Mouse (Mus musculus): ENCODE data around the gene Tet3. TPM values are rescaled to one million over a fixed set of nuclear protein-coding genes. Genes with fewer than 3 reads are reported as not detected.

Tet3 gene
- polyA plus RNA-seq, 1 experiment: 7.4 TPM

GRCm38 (mm10) chr6:83496009-83496752, 37.3 kb upstream of the Tet3 start:
- H3K36me3 ChIP-seq (ENCODE audit: control insufficient read depth, insufficient read depth, low read length, poor library complexity, severe bottlenecking): peaks cover 7% of the 10 kb centered on the region; the same call in 1 of the 2 replicates
- no peak overlapping the region for H3K4me3 ChIP-seq (ENCODE audit: low read depth, low read length)
- TF ChIP-seq CTCF (IDR thresholded peaks at IDR 0.05; ENCODE audit: low read depth, low read length) (no peak), EP300 (IDR thresholded peaks at IDR 0.05; ENCODE audit: insufficient read depth, low read depth, low read length) (no peak), POLR2A (IDR thresholded peaks at IDR 0.05; ENCODE audit: insufficient read depth, low read length) (no peak)
- no peaks in the 10 kb centered on the region for H3K27me3 ChIP-seq (ENCODE audit: control insufficient read depth, insufficient read depth, low read length, poor library complexity, severe bottlenecking)
- H3K9me3 ChIP-seq (replicated peaks; ENCODE audit: control insufficient read depth, insufficient read depth, low read length, poor library complexity, severe bottlenecking): no peaks in the 10 kb centered on the region
- no peaks in the 10 kb centered on the region for H3K4me1 ChIP-seq (ENCODE audit: control insufficient read depth, insufficient read depth, low read length)
- no peak overlapping the region for H3K9ac ChIP-seq (ENCODE audit: low read depth, poor library complexity, severe bottlenecking)
- H3K27ac ChIP-seq (ENCODE audit: insufficient read depth, low read length): no peak overlapping the region

GRCm38 (mm10) chr6:83490622-83491021, 31.7 kb upstream of the Tet3 start:
- no peaks in the 10 kb centered on the region for H3K4me1 ChIP-seq (ENCODE audit: control insufficient read depth, insufficient read depth, low read length)
- H3K9ac ChIP-seq (ENCODE audit: low read depth, poor library complexity, severe bottlenecking): no peak overlapping the region
- H3K9me3 ChIP-seq (replicated peaks; ENCODE audit: control insufficient read depth, insufficient read depth, low read length, poor library complexity, severe bottlenecking): no peaks in the 10 kb centered on the region
- TF ChIP-seq POLR2A (IDR thresholded peaks at IDR 0.05; ENCODE audit: insufficient read depth, low read length): no peak
- H3K27ac ChIP-seq (ENCODE audit: insufficient read depth, low read length): no peak overlapping the region
- H3K4me3 ChIP-seq (ENCODE audit: low read depth, low read length): no peak overlapping the region
- H3K27me3 ChIP-seq (ENCODE audit: control insufficient read depth, insufficient read depth, low read length, poor library complexity, severe bottlenecking): no peaks in the 10 kb centered on the region
- peaks cover 11% of the 10 kb centered on the region for H3K36me3 ChIP-seq (ENCODE audit: control insufficient read depth, insufficient read depth, low read length, poor library complexity, severe bottlenecking)

GRCm38 (mm10) chr6:83488200-83488599, 29.3 kb upstream of the Tet3 start:
- no peak for TF ChIP-seq EP300 (IDR thresholded peaks at IDR 0.05; ENCODE audit: insufficient read depth, low read depth, low read length)
- no peak for TF ChIP-seq POLR2A (IDR thresholded peaks at IDR 0.05; ENCODE audit: insufficient read depth, low read length)
- TF ChIP-seq CTCF (IDR thresholded peaks at IDR 0.05; ENCODE audit: low read depth, low read length): no peak
- Histone ChIP-seq H3K4me1 (ENCODE audit: control insufficient read depth, insufficient read depth, low read length) (no peaks in the 10 kb centered on the region), H3K27me3 (ENCODE audit: control insufficient read depth, insufficient read depth, low read length, poor library complexity, severe bottlenecking) (no peaks in the 10 kb centered on the region), H3K27ac (ENCODE audit: insufficient read depth, low read length) (no peak overlapping the region), H3K36me3 (ENCODE audit: control insufficient read depth, insufficient read depth, low read length, poor library complexity, severe bottlenecking) (peaks cover 4% of the 10 kb centered on the region), H3K4me3 (ENCODE audit: low read depth, low read length) (no peak overlapping the region), H3K9ac (ENCODE audit: low read depth, poor library complexity, severe bottlenecking) (no peak overlapping the region), H3K9me3 (replicated peaks; ENCODE audit: control insufficient read depth, insufficient read depth, low read length, poor library complexity, severe bottlenecking) (no peaks in the 10 kb centered on the region)

GRCm38 (mm10) chr6:83487298-83487697, 28.4 kb upstream of the Tet3 start:
- no peaks in the 10 kb centered on the region for H3K27me3 ChIP-seq (ENCODE audit: control insufficient read depth, insufficient read depth, low read length, poor library complexity, severe bottlenecking)

GRCm38 (mm10) chr6:83485854-83486253, 27.0 kb upstream of the Tet3 start:
- TF ChIP-seq POLR2A (IDR thresholded peaks at IDR 0.05; ENCODE audit: insufficient read depth, low read length) (no peak), CTCF (IDR thresholded peaks at IDR 0.05; ENCODE audit: low read depth, low read length) (no peak), EP300 (IDR thresholded peaks at IDR 0.05; ENCODE audit: insufficient read depth, low read depth, low read length) (no peak)

More at GRCm38 (mm10) chr6:83487298-83487697, 28.4 kb upstream of the Tet3 start:
- Histone ChIP-seq H3K27ac (ENCODE audit: insufficient read depth, low read length) (no peak overlapping the region), H3K4me1 (ENCODE audit: control insufficient read depth, insufficient read depth, low read length) (no peaks in the 10 kb centered on the region), H3K36me3 (ENCODE audit: control insufficient read depth, insufficient read depth, low read length, poor library complexity, severe bottlenecking) (peaks cover 4% of the 10 kb centered on the region), H3K4me3 (ENCODE audit: low read depth, low read length) (no peak overlapping the region), H3K9me3 (replicated peaks; ENCODE audit: control insufficient read depth, insufficient read depth, low read length, poor library complexity, severe bottlenecking) (no peaks in the 10 kb centered on the region), H3K9ac (ENCODE audit: low read depth, poor library complexity, severe bottlenecking) (no peak overlapping the region)
- TF ChIP-seq CTCF (IDR thresholded peaks at IDR 0.05; ENCODE audit: low read depth, low read length): no peak
- no peak for TF ChIP-seq POLR2A (IDR thresholded peaks at IDR 0.05; ENCODE audit: insufficient read depth, low read length)
- TF ChIP-seq EP300 (IDR thresholded peaks at IDR 0.05; ENCODE audit: insufficient read depth, low read depth, low read length): no peak

GRCm38 (mm10) chr6:83483776-83484175, 24.9 kb upstream of the Tet3 start:
- H3K27ac ChIP-seq (ENCODE audit: insufficient read depth, low read length): no peak overlapping the region
- TF ChIP-seq CTCF (IDR thresholded peaks at IDR 0.05; ENCODE audit: low read depth, low read length): no peak
- no peak for TF ChIP-seq EP300 (IDR thresholded peaks at IDR 0.05; ENCODE audit: insufficient read depth, low read depth, low read length)
- H3K4me3 ChIP-seq (ENCODE audit: low read depth, low read length): no peak overlapping the region
- H3K27me3 ChIP-seq (ENCODE audit: control insufficient read depth, insufficient read depth, low read length, poor library complexity, severe bottlenecking): no peaks in the 10 kb centered on the region
- H3K9me3 ChIP-seq (replicated peaks; ENCODE audit: control insufficient read depth, insufficient read depth, low read length, poor library complexity, severe bottlenecking): no peaks in the 10 kb centered on the region
- 0 out of 2 replicates have a peak, but pooled peaks cover 2% of the 10 kb centered on the region for H3K36me3 ChIP-seq (ENCODE audit: control insufficient read depth, insufficient read depth, low read length, poor library complexity, severe bottlenecking)
- no peaks in the 10 kb centered on the region for H3K4me1 ChIP-seq (ENCODE audit: control insufficient read depth, insufficient read depth, low read length)
- H3K9ac ChIP-seq (ENCODE audit: low read depth, poor library complexity, severe bottlenecking): no peak overlapping the region

More at GRCm38 (mm10) chr6:83485854-83486253, 27.0 kb upstream of the Tet3 start:
- Histone ChIP-seq H3K9me3 (replicated peaks; ENCODE audit: control insufficient read depth, insufficient read depth, low read length, poor library complexity, severe bottlenecking) (no peaks in the 10 kb centered on the region), H3K36me3 (ENCODE audit: control insufficient read depth, insufficient read depth, low read length, poor library complexity, severe bottlenecking) (peaks cover 4% of the 10 kb centered on the region), H3K27me3 (ENCODE audit: control insufficient read depth, insufficient read depth, low read length, poor library complexity, severe bottlenecking) (no peaks in the 10 kb centered on the region), H3K4me3 (ENCODE audit: low read depth, low read length) (no peak overlapping the region), H3K4me1 (ENCODE audit: control insufficient read depth, insufficient read depth, low read length) (no peaks in the 10 kb centered on the region), H3K27ac (ENCODE audit: insufficient read depth, low read length) (no peak overlapping the region), H3K9ac (ENCODE audit: low read depth, poor library complexity, severe bottlenecking) (no peak overlapping the region)

Measured in ES-Bruce4 (cell line).